Mouse (Mus musculus) megakaryocyte, embryonic 14.5 days (primary cell): ENCODE data around the gene Acrbp.

ENCODE experiments used
- FLI1 ChIP-seq: IDR thresholded peaks from 2 replicates; pipeline ENCODE4 v1.6.1; 2012; ENCODE audit warnings: low read length, inconsistent platforms, mixed read lengths
- GATA1 ChIP-seq: IDR thresholded peaks from 3 replicates; pipeline ENCODE4 v1.6.1; 2012; ENCODE audit warnings: mixed read lengths, low read length, inconsistent platforms, borderline replicate concordance

GRCm38 (mm10) chr6:125071896-125072279 is 22.4 kb downstream of the Acrbp start:
- TF ChIP-seq GATA1 (no peak), FLI1 (no peak)
